Mouse (Mus musculus) layer of hippocampus, adult 2 months (tissue): ENCODE results near the gene Nalcn. TPM values are rescaled to one million over a fixed set of nuclear protein-coding genes. Genes with fewer than 3 reads are reported as not detected.

Source experiments
- DNase-seq, 2 experiments: peaks; one replicate each; pipeline ENCODE4 v3.0.0; 2022; ENCODE audit warnings: low spot score in 2 of 2
- H3K27ac ChIP-seq: fragments of 200-600 bp; 2 replicates; pipeline ENCODE4 v1.8.1; 2022
- H3K4me3 ChIP-seq: fragments of 200-600 bp; 2 replicates; pipeline ENCODE4 v1.8.1; 2022; ENCODE audit warnings: mild to moderate bottlenecking
- CTCF ChIP-seq: fragments of 200-600 bp; conservative IDR thresholded peaks from 2 replicates; pipeline ENCODE4 v1.8.1; 2022; ENCODE audit warnings: antibody characterized with exemption, mild to moderate bottlenecking, moderate library complexity
- total RNA-seq, 2 experiments: library from RNA; stranded (reverse); gene quantifications; 2 replicates each; pipeline ENCODE4 v1.2.3; 2021

The Nalcn gene
- total RNA-seq, 2 experiments from 2014 or later: 64.3 to 66.5 TPM

GRCm38 (mm10) chr14:123566599-123566998, 60.3 kb downstream of the Nalcn start:
- TF ChIP-seq CTCF: no peak
- Histone ChIP-seq H3K4me3 (no peak overlapping the region), H3K27ac (no peak overlapping the region)
- DNase-seq: no peak

GRCm38 (mm10) chr14:123555533-123555932, 71.4 kb downstream of the Nalcn start:
- Histone ChIP-seq H3K4me3 (no peak overlapping the region), H3K27ac (no peak overlapping the region)
- no peak for TF ChIP-seq CTCF
- no peak for DNase-seq

GRCm38 (mm10) chr14:123554936-123555335, 72.0 kb downstream of the Nalcn start:
- Histone ChIP-seq H3K4me3 (no peak overlapping the region), H3K27ac (no peak overlapping the region)
- no peak for TF ChIP-seq CTCF
- peak; percentile 18 to 34 for DNase-seq

GRCm38 (mm10) chr14:123542362-123542761, 84.6 kb downstream of the Nalcn start:
- TF ChIP-seq CTCF: peak; percentile 61
- Histone ChIP-seq H3K27ac (no peak overlapping the region), H3K4me3 (no peak overlapping the region)
- DNase-seq: no peak

- no peak for DNase-seq
- Histone ChIP-seq H3K4me3 (no peak overlapping the region), H3K27ac (no peak overlapping the region)
- TF ChIP-seq CTCF: no peak
These were observed 91.3 kb downstream of the Nalcn start for GRCm38 (mm10) chr14:123535636-123536035.

GRCm38 (mm10) chr14:123533000-123533399, 93.9 kb downstream of the Nalcn start:
- Histone ChIP-seq H3K27ac (no peak overlapping the region), H3K4me3 (no peak overlapping the region)
- no peak for TF ChIP-seq CTCF
- no peak for DNase-seq

- no peak for DNase-seq
These were observed 95.7 kb downstream of the Nalcn start for GRCm38 (mm10) chr14:123531271-123531670.

GRCm38 (mm10) chr14:123529143-123529542, 97.8 kb downstream of the Nalcn start:
- Histone ChIP-seq H3K27ac (no peak overlapping the region), H3K4me3 (no peak overlapping the region)
- DNase-seq: no peak
- TF ChIP-seq CTCF: no peak

More at GRCm38 (mm10) chr14:123531271-123531670, 95.7 kb downstream of the Nalcn start:
- peak overlapping the region; percentile 19; the same call in 1 of the 2 replicates for H3K27ac ChIP-seq
- H3K4me3 ChIP-seq: no peak overlapping the region
- no peak for TF ChIP-seq CTCF

- peak overlapping the region; percentile 49; the same call in 1 of the 2 replicates for H3K27ac ChIP-seq
- peak; percentile 35 to 79 for DNase-seq
- no peak for TF ChIP-seq CTCF
- H3K4me3 ChIP-seq: no peak overlapping the region; the same call in 1 of the 2 replicates
These were observed 113.4 kb downstream of the Nalcn start for GRCm38 (mm10) chr14:123513376-123514141.

- H3K27ac ChIP-seq: peak overlapping the region; percentile 49; the same call in 1 of the 2 replicates
- no peak for DNase-seq
- no peak overlapping the region; the same call in 1 of the 2 replicates for H3K4me3 ChIP-seq
- no peak for TF ChIP-seq CTCF
These were observed 114.0 kb downstream of the Nalcn start for GRCm38 (mm10) chr14:123512923-123513322.

- DNase-seq: no peak
- Histone ChIP-seq H3K27ac (no peak overlapping the region), H3K4me3 (no peak overlapping the region)
- no peak for TF ChIP-seq CTCF
These were observed 131.4 kb downstream of the Nalcn start for GRCm38 (mm10) chr14:123495544-123495943.

- no peak for TF ChIP-seq CTCF
- DNase-seq: no peak
- Histone ChIP-seq H3K4me3 (no peak overlapping the region), H3K27ac (no peak overlapping the region)
These were observed 138.3 kb downstream of the Nalcn start for GRCm38 (mm10) chr14:123488575-123489207.

GRCm38 (mm10) chr14:123462026-123462425, 164.9 kb downstream of the Nalcn start:
- DNase-seq: no peak
- Histone ChIP-seq H3K4me3 (no peak overlapping the region), H3K27ac (no peak overlapping the region)
- no peak for TF ChIP-seq CTCF
